Mouse (Mus musculus) liver, adult 2 months (tissue): Measurements from ENCODE around the gene Duxf3. TPM values are rescaled to one million over a fixed set of nuclear protein-coding genes. Genes with fewer than 3 reads are reported as not detected.
"Not testable (repeated sequence)": the region's sequence is repeated elsewhere in the genome, so short reads cannot be mapped to it uniquely, and the experiment has no call there.

Experiments used
- DNase-seq: peaks from one replicate; pipeline ENCODE4 v3.0.0-alpha.2; 2011; ENCODE audit warnings: low read depth, low spot score; ENCODE audit errors: extremely low read depth
- H3K27ac ChIP-seq: fragments of 200-500 bp; replicated peaks from 2 replicates; pipeline ENCODE4 v1.5.1; 2012; ENCODE audit warnings: low read depth, mild to moderate bottlenecking, control low read depth, inconsistent platforms, low read length; ENCODE audit not compliant: insufficient read depth
- H3K27me3 ChIP-seq: fragments of 200-500 bp; 2 replicates; pipeline ENCODE4 v1.6.1; 2012; ENCODE audit warnings: mild to moderate bottlenecking, moderate library complexity, low read length, inconsistent platforms; ENCODE audit not compliant: control insufficient read depth, insufficient read depth
- H3K36me3 ChIP-seq: fragments of 200-500 bp; 2 replicates; pipeline ENCODE4 v1.6.1; 2012; ENCODE audit warnings: low read length, inconsistent platforms; ENCODE audit not compliant: control insufficient read depth, insufficient read depth
- H3K4me1 ChIP-seq: fragments of 200-500 bp; 2 replicates; pipeline ENCODE4 v1.6.1; 2011; ENCODE audit warnings: low read length; ENCODE audit not compliant: control insufficient read depth, insufficient read depth
- H3K4me3 ChIP-seq: fragments of 200-500 bp; 2 replicates; pipeline ENCODE4 v1.5.1; 2011; ENCODE audit warnings: low read depth, mild to moderate bottlenecking, control low read depth, low read length, moderate library complexity; ENCODE audit not compliant: insufficient read depth
- H3K79me2 ChIP-seq: fragments of 200-500 bp; 2 replicates; pipeline ENCODE4 v1.6.1; 2012; ENCODE audit warnings: inconsistent platforms, mild to moderate bottlenecking, low read length, moderate library complexity; ENCODE audit not compliant: control insufficient read depth, insufficient read depth
- H3K9ac ChIP-seq: fragments of 200-500 bp; 2 replicates; pipeline ENCODE4 v1.6.1; 2012; ENCODE audit warnings: low read depth, mild to moderate bottlenecking, control low read depth, inconsistent platforms, low read length
- CTCF ChIP-seq: fragments of 200-500 bp; IDR thresholded peaks from 2 replicates; pipeline ENCODE4 v1.5.1; 2011; ENCODE audit warnings: low read depth, low read length, control low read depth
- POLR2A ChIP-seq: fragments of 200-500 bp; IDR thresholded peaks from 2 replicates; pipeline ENCODE4 v1.6.1; 2011; ENCODE audit warnings: low read length, control low read depth; ENCODE audit not compliant: insufficient read depth; ENCODE audit errors: extremely low read depth
- WGBS: fragments of 180-500 bp; shearing (Covaris S2); methylation state at CpG from one replicate; pipeline ENCODE4 v1.1.7; 2018; 5-methylcytosine and 5-hydroxymethylcytosine counted together
- polyA plus RNA-seq: library from polyadenylated mRNA; depleted of rRNA; stranded (reverse); fragments of >200 nt; gene quantifications from 2 replicates; pipeline ENCODE4 v1.2.3, GENCODE M21; 2012; rRNA removed
- total RNA-seq: library from RNA; depleted of rRNA; stranded (reverse); fragments of >200 nt; gene quantifications from 2 replicates; pipeline ENCODE4 v1.2.3, GENCODE M21; 2014; rRNA removed

The Duxf3 gene
- total RNA-seq: not detected in 2 replicates
- polyA plus RNA-seq: not detected in 2 replicates

- H3K27ac ChIP-seq, H3K27me3 ChIP-seq, H3K9ac ChIP-seq, H3K4me1 ChIP-seq, H3K79me2 ChIP-seq, H3K4me3 ChIP-seq, H3K36me3 ChIP-seq, DNase-seq: not testable (repeated sequence)
- WGBS: 74% methylated on average over 6 of the region's 8 CpGs
Measured at GRCm38 (mm10) chr10:58232641-58232969, at the start of gene Duxf3. Gene Duxf3 (minus strand): TSS chr10:58232675.

DNA sequence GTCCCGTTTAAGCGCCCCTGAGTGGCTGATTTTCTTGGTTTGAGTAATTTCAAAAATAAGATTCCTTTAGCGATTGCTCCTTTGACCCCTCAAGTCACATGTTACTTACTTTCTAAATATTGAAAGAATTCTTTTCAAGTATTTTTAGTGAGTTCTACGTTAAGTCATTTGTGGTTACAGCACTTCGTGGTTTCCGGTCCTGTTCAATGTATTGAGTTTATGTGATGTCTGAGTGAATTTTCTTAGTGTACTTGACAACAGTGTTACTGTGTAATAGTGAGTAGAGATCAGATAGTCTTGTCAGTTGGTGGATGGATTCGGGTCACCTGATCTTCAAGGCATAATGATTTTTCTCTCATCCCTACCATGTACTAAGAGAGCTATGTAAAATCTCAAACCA, 49.8 kb upstream of the Duxf3 start:
- WGBS: 90% methylated on average over 7 of the region's 7 CpGs
- no peak for DNase-seq
- TF ChIP-seq POLR2A (no peak), CTCF (no peak)
- H3K27me3 ChIP-seq: no peaks in the 10 kb centered on the region
- H3K9ac ChIP-seq: no peak overlapping the region
- peaks cover 47% of the 10 kb centered on the region for H3K36me3 ChIP-seq
- H3K79me2 ChIP-seq: no peaks in the 10 kb centered on the region
- no peaks in the 10 kb centered on the region for H3K4me1 ChIP-seq
- no peak overlapping the region for H3K27ac ChIP-seq
- H3K4me3 ChIP-seq: no peak overlapping the region

DNA sequence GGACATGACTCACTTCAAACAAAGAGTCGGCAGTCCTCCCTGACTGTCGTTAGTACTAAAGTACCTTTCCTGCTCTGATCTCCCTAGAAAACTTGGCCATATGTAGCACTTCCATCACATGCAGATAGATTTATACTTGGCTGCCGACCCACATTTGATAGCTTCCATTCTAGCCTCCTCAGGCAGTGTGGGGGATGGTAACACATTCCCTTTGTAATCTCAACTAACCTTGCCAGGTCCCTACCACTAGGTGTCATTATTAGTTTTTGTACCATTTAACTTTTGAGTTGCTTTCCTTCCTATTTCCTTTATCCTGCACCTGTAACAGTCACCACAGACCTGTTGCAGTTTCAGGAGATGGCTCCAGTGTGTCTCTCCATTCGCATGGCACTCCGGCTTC, 26.0 kb upstream of the Duxf3 start:
- H3K4me1 ChIP-seq: peaks cover 3% of the 10 kb centered on the region; the same call in 1 of the 2 replicates
- TF ChIP-seq CTCF (no peak), POLR2A (no peak)
- H3K36me3 ChIP-seq: peaks cover 33% of the 10 kb centered on the region
- no peak overlapping the region for H3K9ac ChIP-seq
- no peak overlapping the region for H3K4me3 ChIP-seq
- no peaks in the 10 kb centered on the region; the same call in 1 of the 2 replicates for H3K79me2 ChIP-seq
- H3K27ac ChIP-seq: no peak overlapping the region
- WGBS: 41% methylated on average over 5 of the region's 5 CpGs
- peak; percentile 18 for DNase-seq
- no peaks in the 10 kb centered on the region for H3K27me3 ChIP-seq

DNA sequence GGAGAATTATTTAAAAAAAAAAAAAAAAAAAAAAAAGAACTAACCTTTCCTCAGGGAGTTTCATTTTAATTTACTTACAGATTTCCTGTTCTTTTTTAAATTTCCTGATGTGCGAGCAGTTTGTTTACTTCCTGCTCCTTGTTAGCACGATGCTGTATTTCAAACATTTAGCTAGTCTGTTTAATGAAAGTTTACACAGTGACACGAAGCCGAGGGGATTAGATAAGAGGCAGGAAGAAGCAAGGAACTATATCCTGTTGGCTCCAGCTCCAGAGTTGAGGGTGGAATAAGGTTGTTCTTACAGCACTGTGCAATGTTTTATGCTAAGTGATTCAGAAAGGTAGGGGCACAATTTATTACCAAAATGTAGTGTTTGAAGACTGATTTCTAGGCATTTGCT, 23.5 kb upstream of the Duxf3 start:
- Histone ChIP-seq H3K27me3 (no peaks in the 10 kb centered on the region), H3K36me3 (peaks cover 18% of the 10 kb centered on the region), H3K27ac (peak overlapping the region; percentile 68; the same call in 1 of the 2 replicates), H3K4me1 (peaks cover 3% of the 10 kb centered on the region; the same call in 1 of the 2 replicates), H3K9ac (peak overlapping the region; percentile 91; the same call in 1 of the 2 replicates), H3K4me3 (peak overlapping the region; percentile 94), H3K79me2 (no peaks in the 10 kb centered on the region; the same call in 1 of the 2 replicates)
- peak; percentile 43 for DNase-seq
- no peak for TF ChIP-seq POLR2A
- TF ChIP-seq CTCF: no peak
- WGBS: under 1% methylated on average over 4 of the region's 4 CpGs

GRCm38 (mm10) chr10:58255213-58255892, 22.9 kb upstream of the Duxf3 start, which contains the start of gene Gcc2:
Gene Gcc2 (plus strand): TSS chr10:58255497.
- peaks cover 3% of the 10 kb centered on the region; the same call in 1 of the 2 replicates for H3K4me1 ChIP-seq
- H3K4me3 ChIP-seq: peak within 1 kb of the TSS; percentile 94
- H3K9ac ChIP-seq: peak within 1 kb of the TSS; percentile 91
- H3K36me3 ChIP-seq: peaks cover 15% of the 10 kb centered on the region
- H3K27me3 ChIP-seq: no peaks in the 10 kb centered on the region
- H3K79me2 ChIP-seq: no peaks in the 10 kb centered on the region; the same call in 1 of the 2 replicates
- H3K27ac ChIP-seq: peak within 1 kb of the TSS; percentile 68
- TF ChIP-seq POLR2A (0 out of 2 replicates have a peak, but pooled peaks have one; percentile 54), CTCF (no peak)
- peak; percentile 93 for DNase-seq
- under 1% methylated on average over 58 of the region's 58 CpGs for WGBS

DNA sequence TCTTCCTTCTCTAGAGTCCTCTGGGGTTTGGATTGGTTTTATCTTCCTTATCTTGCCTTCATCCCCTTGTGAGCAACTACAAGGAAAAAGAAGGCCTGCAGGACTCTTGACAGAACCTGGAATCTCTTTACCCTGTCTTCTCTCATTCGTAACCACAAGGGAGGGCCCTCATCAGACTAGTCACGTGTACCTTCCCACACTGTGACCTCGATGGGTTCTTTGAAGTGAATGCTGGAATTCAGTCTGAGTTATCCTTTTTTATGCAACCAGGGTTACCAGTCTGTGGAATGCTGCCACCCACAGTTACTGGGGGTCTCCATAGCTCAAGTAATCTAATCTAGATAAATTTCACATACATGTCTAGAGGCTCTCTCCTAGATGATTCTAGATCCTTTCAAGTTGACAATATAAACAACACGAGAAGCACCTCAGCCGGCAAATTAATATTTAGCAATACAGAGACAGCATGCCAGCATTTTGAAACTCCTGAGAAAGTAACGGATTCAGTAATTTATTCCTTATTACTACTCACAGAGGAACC, 22.2 kb upstream of the Duxf3 start:
- H3K4me3 ChIP-seq: peak overlapping the region; percentile 94
- peak; percentile 52 for DNase-seq
- H3K36me3 ChIP-seq: peaks cover 9% of the 10 kb centered on the region
- no peaks in the 10 kb centered on the region; the same call in 1 of the 2 replicates for H3K79me2 ChIP-seq
- TF ChIP-seq POLR2A (no peak), CTCF (no peak)
- WGBS: 8% methylated on average over 6 of the region's 6 CpGs
- no peaks in the 10 kb centered on the region for H3K27me3 ChIP-seq
- no peak overlapping the region for H3K9ac ChIP-seq
- peaks cover 3% of the 10 kb centered on the region; the same call in 1 of the 2 replicates for H3K4me1 ChIP-seq
- H3K27ac ChIP-seq: no peak overlapping the region
